Mouse (Mus musculus) cerebellum, adult (tissue): ENCODE data around the gene Vmn1r73.

ENCODE experiments used
- ATAC-seq: cut with Nextera tagmentation; 2 replicates; pipeline ENCODE4 v1.9.2; 2017; ENCODE audit warnings: mild to moderate bottlenecking, moderate library complexity, mixed read lengths; ENCODE audit not compliant: insufficient number of reproducible peaks, low FRiP score, low TSS enrichment

The Vmn1r73 gene

DNA sequence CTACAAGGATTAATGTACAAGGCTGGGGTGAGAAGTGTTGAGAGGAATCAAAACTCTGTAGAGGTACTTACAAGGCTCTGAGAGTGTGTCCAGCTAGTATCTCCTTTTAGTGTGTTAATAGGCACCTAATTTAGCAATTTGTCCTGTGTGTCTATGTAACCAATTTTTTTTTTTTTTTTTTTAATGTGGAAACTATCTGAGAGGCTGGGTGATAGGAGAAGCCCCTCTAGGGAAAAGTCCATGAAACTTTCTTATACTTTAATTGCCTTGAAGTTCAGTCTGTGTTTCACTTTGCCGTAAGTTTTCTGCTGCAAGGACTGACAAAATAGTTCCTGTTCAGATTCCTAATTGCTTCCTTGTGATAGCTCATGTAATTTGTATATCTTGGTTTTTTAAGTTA is at the start of gene Vmn1r73:
Gene Vmn1r73, plus strand, starts transcription at position 301 of the 400 bp plus-strand sequence.
- ATAC-seq = no peak
